In the genomic region with DNA sequence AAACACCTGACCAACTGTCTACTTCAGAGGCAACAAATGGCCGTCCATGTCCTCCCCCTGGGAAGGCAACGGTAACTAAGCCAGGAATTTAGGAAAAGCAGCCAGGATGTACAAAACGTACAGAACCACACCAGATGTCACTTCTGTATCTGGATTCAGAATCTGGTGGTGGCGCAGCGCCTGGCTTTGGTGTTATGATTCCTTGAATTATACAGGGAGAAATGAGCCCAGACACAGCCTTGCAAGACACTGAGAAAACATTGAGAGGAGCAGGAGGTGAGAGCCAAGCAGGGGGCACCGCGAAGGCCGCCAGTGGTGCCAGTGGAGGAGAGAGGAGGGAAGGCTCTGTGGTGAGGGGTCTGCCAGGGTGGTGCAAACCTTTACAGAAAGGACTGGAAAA, we compare ENCODE assay signal across 16 mouse cellular contexts. TPM values are rescaled to one million over a fixed set of nuclear protein-coding genes. Genes with fewer than 3 reads are reported as not detected.
DNase-seq lines count a peak whose midpoint lies in the region; ATAC-seq and TF ChIP-seq lines count a peak whose summit lies in the region.
"Had no signal": no experiment of that assay in that cellular context is flagged by ENCODE, and none has a peak within 500 bp of the region (broad histone marks: within the 10 kb centered on the region; RNA-seq: fewer than 3 reads in every experiment).

No protein-coding gene starts in this region.

- 0 out of 2 replicates have a peak, but pooled peaks cover 5% of the 10 kb centered on the region for H3K4me1 ChIP-seq in heart, embryonic 10.5 days
- 0 out of 2 replicates have a peak, but pooled peaks cover 3% of the 10 kb centered on the region for H3K4me1 ChIP-seq in heart, embryonic 12.5 days (replicated peaks)
- H3K4me1 ChIP-seq in forebrain, postnatal 0 days (ENCODE audit: insufficient read depth) = peaks cover 5% of the 10 kb centered on the region
- no peaks in the 10 kb centered on the region for H3K4me1 ChIP-seq in heart, adult 2 months (ENCODE audit: control insufficient read depth, insufficient read depth, low read length)
- H3K4me1 ChIP-seq: embryonic facial prominence, embryonic 12.5 days; limb, embryonic 10.5 days; liver, embryonic 13.5 days had no signal

- DNase-seq in heart, embryonic 10.5 days (ENCODE audit: low spot score) = peak; percentile 58
- peak; percentile 76 for DNase-seq in brain, adult 2 months (ENCODE audit: low read depth, low spot score)
- DNase-seq in forebrain, postnatal 0 days = peak; percentile 67
- peak; percentile 49 to 58 for DNase-seq in right cerebral cortex, adult 2 months (ENCODE audit: low spot score in 2 of 2)
- DNase-seq in lung, postnatal 4 days = no peak
- no peak for DNase-seq in heart, adult 2 months
- DNase-seq: adrenal gland, postnatal 25 days; heart, adult 11 months; heart, postnatal 36 days; kidney, adult 2 months; kidney, postnatal 4 days; liver, embryonic 13.5 days; lung, postnatal 10 days had no signal

- H3K4me2 ChIP-seq in heart, embryonic 12.5 days = no peak overlapping the region
- no peak overlapping the region for H3K4me2 ChIP-seq in forebrain, postnatal 0 days (ENCODE audit: low read depth)
- H3K4me2 ChIP-seq: embryonic facial prominence, embryonic 12.5 days; liver, embryonic 13.5 days had no signal

- H3K9me3 ChIP-seq in heart, embryonic 10.5 days = no peaks in the 10 kb centered on the region
- H3K9me3 ChIP-seq in heart, embryonic 12.5 days (replicated peaks) = no peaks in the 10 kb centered on the region
- no peaks in the 10 kb centered on the region for H3K9me3 ChIP-seq in forebrain, postnatal 0 days (ENCODE audit: low read length)
- H3K9me3 ChIP-seq: embryonic facial prominence, embryonic 12.5 days; limb, embryonic 10.5 days; liver, embryonic 13.5 days had no signal

- no peak for ATAC-seq in heart, embryonic 12.5 days (ENCODE audit: insufficient number of reproducible peaks, low FRiP score)
- peak; percentile 64 for ATAC-seq in forebrain, postnatal 0 days

- 84% methylated on average over 8 of the region's 8 CpGs for WGBS in heart, embryonic 10.5 days
- WGBS in heart, embryonic 12.5 days = 81% methylated on average over 8 of the region's 8 CpGs
- WGBS in forebrain, postnatal 0 days = 42% methylated on average over 8 of the region's 8 CpGs
- WGBS in heart, adult 2 months = 88% methylated on average over 8 of the region's 8 CpGs

- H3K27ac ChIP-seq in heart, embryonic 10.5 days = no peak overlapping the region
- H3K27ac ChIP-seq in heart, embryonic 12.5 days (ENCODE audit: poor library complexity, severe bottlenecking) = no peak overlapping the region
- peak overlapping the region; percentile 45; the same call in 1 of the 2 replicates for H3K27ac ChIP-seq in forebrain, postnatal 0 days (ENCODE audit: low read depth, low read length)
- H3K27ac ChIP-seq in heart, adult 2 months = no peak overlapping the region
- H3K27ac ChIP-seq: embryonic facial prominence, embryonic 12.5 days; limb, embryonic 10.5 days; liver, embryonic 13.5 days had no signal

- H3K36me3 ChIP-seq in heart, embryonic 10.5 days = peaks cover 25% of the 10 kb centered on the region
- peaks cover 51% of the 10 kb centered on the region for H3K36me3 ChIP-seq in heart, embryonic 12.5 days
- peaks cover 32% of the 10 kb centered on the region for H3K36me3 ChIP-seq in forebrain, postnatal 0 days (ENCODE audit: insufficient read depth)
- H3K36me3 ChIP-seq in heart, adult 2 months (ENCODE audit: control insufficient read depth, insufficient read depth, low read length) = 0 out of 2 replicates have a peak, but pooled peaks cover 2% of the 10 kb centered on the region

- H3K9ac ChIP-seq in heart, embryonic 12.5 days = no peak overlapping the region
- no peak overlapping the region for H3K9ac ChIP-seq in forebrain, postnatal 0 days
- no peak overlapping the region for H3K9ac ChIP-seq in heart, adult 2 months (ENCODE audit: low read depth, low read length)
- H3K9ac ChIP-seq: embryonic facial prominence, embryonic 12.5 days; liver, embryonic 13.5 days had no signal

- TF ChIP-seq POLR2A in heart, adult 2 months (IDR thresholded peaks at IDR 0.05; ENCODE audit: insufficient read depth, low read depth, low read length) = no peak

- no peaks in the 10 kb centered on the region for H3K79me2 ChIP-seq in heart, adult 2 months (replicated peaks; ENCODE audit: control insufficient read depth, insufficient read depth, low read length)

- intact Hi-C loops in heart, adult 2 months (cut with DNase I) = no loop called here

- no peak for TF ChIP-seq EP300 in heart, adult 2 months (IDR thresholded peaks at IDR 0.05; ENCODE audit: insufficient read depth, low read depth, low read length)

- H3K27me3 ChIP-seq in heart, embryonic 10.5 days (ENCODE audit: insufficient read depth, poor library complexity, severe bottlenecking) = no peaks in the 10 kb centered on the region
- no peaks in the 10 kb centered on the region for H3K27me3 ChIP-seq in heart, embryonic 12.5 days (replicated peaks)
- no peaks in the 10 kb centered on the region for H3K27me3 ChIP-seq in forebrain, postnatal 0 days (ENCODE audit: insufficient read depth, low read length)
- no peaks in the 10 kb centered on the region for H3K27me3 ChIP-seq in heart, adult 2 months (ENCODE audit: control insufficient read depth, insufficient read depth, low read length)
- H3K27me3 ChIP-seq: embryonic facial prominence, embryonic 12.5 days; liver, embryonic 13.5 days had no signal

- no peak overlapping the region for H3K4me3 ChIP-seq in heart, embryonic 10.5 days
- no peak overlapping the region for H3K4me3 ChIP-seq in heart, embryonic 12.5 days
- no peak overlapping the region for H3K4me3 ChIP-seq in forebrain, postnatal 0 days (ENCODE audit: low read depth, low read length)
- no peak overlapping the region for H3K4me3 ChIP-seq in heart, adult 2 months
- H3K4me3 ChIP-seq: embryonic facial prominence, embryonic 12.5 days; limb, embryonic 10.5 days; liver, embryonic 13.5 days had no signal

- no peak for TF ChIP-seq CTCF in forebrain, postnatal 0 days (IDR thresholded peaks at IDR 0.05; ENCODE audit: low read depth)
- TF ChIP-seq CTCF in heart, adult 2 months (IDR thresholded peaks at IDR 0.05) = no peak

RNA-seq across cellular contexts. Expression of gene Nsun7, which starts 45.8 kb away (rescaled TPM):
- polyA plus RNA-seq in heart, embryonic 10.5 days (2016; fragmentation: Nextera tagmentation; extraction: Ambion mirVana) = 0.14 TPM in 1 of 2 replicates, not detected in the other
- polyA plus RNA-seq in heart, embryonic 12.5 days (2016; fragmentation: Nextera tagmentation; extraction: Ambion mirVana) = 0.05 and 0.17 TPM in 2 replicates
- 4.3 and 5.2 TPM in 2 replicates for total RNA-seq in forebrain, postnatal 0 days (2014; rRNA removed)
- 1.8 and 3.1 TPM in 2 replicates for polyA plus RNA-seq in forebrain, postnatal 0 days (2015; fragmentation: Nextera tagmentation; extraction: Ambion mirVana)
- not detected for total RNA-seq in heart, adult 2 months (2021)
- polyA plus RNA-seq in heart, adult 2 months (2012; rRNA removed) = 0.12 TPM in 2 replicates
- polyA plus RNA-seq: liver, embryonic 13.5 days had no signal

Comparison
In these comparisons a context has a peak if more than half of its experiments do, and no peak if none do; other contexts are left out.
1. DNase-seq: peak in heart, embryonic 10.5 days (single experiment), brain, adult 2 months (single experiment), forebrain, postnatal 0 days (single experiment) and right cerebral cortex, adult 2 months (2 of 2); none in lung, postnatal 4 days (0 of 2) and heart, adult 2 months (0 of 2).